Mouse (Mus musculus) embryonic facial prominence, embryonic 14.5 days (tissue): ENCODE data around the gene Klc1. TPM values are rescaled to one million over a fixed set of nuclear protein-coding genes. Genes with fewer than 3 reads are reported as not detected.
A peak's percentile ranks its signal among the peaks of the same experiment; 100 is the strongest.

Source experiments
- ATAC-seq: fragments of 200-750 bp; cut with Nextera tagmentation; 2 replicates; pipeline ENCODE4 v1.8.0; 2017; ENCODE audit warnings: low read depth, moderate number of reproducible peaks, moderate TSS enrichment
- DNase-seq: peaks from one replicate; pipeline ENCODE4 v3.0.0-alpha.2; 2015; ENCODE audit warnings: low spot score
- H3K27ac ChIP-seq: fragments of 300-500 bp; sonication (generic); replicated peaks from 2 replicates; pipeline ENCODE4 v1.5.1; 2014; ENCODE audit warnings: low read depth, mild to moderate bottlenecking, low read length, moderate library complexity
- H3K27me3 ChIP-seq: fragments of 300-500 bp; sonication (generic); replicated peaks from 2 replicates; pipeline ENCODE4 v1.6.1; 2014; ENCODE audit warnings: low read length; ENCODE audit not compliant: control insufficient read depth, insufficient read depth
- H3K36me3 ChIP-seq: fragments of 300-500 bp; sonication (generic); 2 replicates; pipeline ENCODE4 v1.6.1; 2014; ENCODE audit warnings: low read length, mixed read lengths; ENCODE audit not compliant: control insufficient read depth, insufficient read depth
- H3K4me1 ChIP-seq: fragments of 300-500 bp; sonication (generic); 2 replicates; pipeline ENCODE4 v1.6.1; 2014; ENCODE audit warnings: antibody characterized with exemption, low read length; ENCODE audit not compliant: control insufficient read depth, insufficient read depth
- H3K4me2 ChIP-seq: fragments of 300-500 bp; sonication (generic); 2 replicates; pipeline ENCODE4 v1.6.1; 2014; ENCODE audit warnings: low read depth, mild to moderate bottlenecking, low read length, moderate library complexity, mixed read lengths
- H3K4me3 ChIP-seq: fragments of 300-500 bp; sonication (generic); 2 replicates; pipeline ENCODE4 v1.5.1; 2014; ENCODE audit warnings: low read depth, mild to moderate bottlenecking, low read length
- H3K9ac ChIP-seq: fragments of 300-500 bp; sonication (generic); 2 replicates; pipeline ENCODE4 v1.6.1; 2014; ENCODE audit warnings: low read depth, mild to moderate bottlenecking, low read length, moderate library complexity, mixed read lengths
- H3K9me3 ChIP-seq: fragments of 300-500 bp; sonication (generic); 2 replicates; pipeline ENCODE4 v1.6.1; 2016; ENCODE audit warnings: low read length; ENCODE audit not compliant: control insufficient read depth
- WGBS: fragments of 180-500 bp; shearing (Covaris S2); extraction: QIAGEN DNeasy Blood & Tissue Kit; methylation state at CpG from one replicate; pipeline ENCODE4 v1.1.7; 2014; 5-methylcytosine and 5-hydroxymethylcytosine counted together
- polyA plus RNA-seq: library from polyadenylated mRNA; unstranded; fragments of >200 nt; fragmentation: Nextera tagmentation; extraction: Ambion mirVana; gene quantifications from 2 replicates; pipeline ENCODE4 v1.2.1, GENCODE M21; 2014

The Klc1 gene
- polyA plus RNA-seq, 1 experiment from 2014 or later: 128 TPM

DNA sequence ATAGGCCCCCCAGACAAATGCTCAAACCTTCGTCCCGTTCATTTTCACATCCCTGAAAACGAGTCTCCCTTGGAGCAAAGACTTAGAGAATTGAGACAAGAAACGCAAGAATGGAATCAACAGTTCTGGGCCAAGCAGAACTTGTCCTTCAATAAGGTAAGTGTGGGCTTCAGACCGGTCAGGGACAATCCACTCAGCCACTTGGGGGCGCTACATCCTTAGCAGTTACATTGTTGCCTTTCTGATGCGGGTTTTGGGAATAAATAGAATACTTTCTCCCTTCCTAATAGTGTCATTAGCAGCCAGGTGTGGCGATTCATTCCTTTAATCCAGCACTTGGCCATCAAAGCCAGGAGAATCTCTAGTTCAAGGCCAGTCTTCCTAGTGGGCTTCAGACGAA is 36.0 kb upstream of the Klc1 start:
- 75% methylated on average over 9 of the region's 9 CpGs for WGBS
- Histone ChIP-seq H3K36me3 (peaks cover 19% of the 10 kb centered on the region), H3K4me1 (no peaks in the 10 kb centered on the region), H3K27ac (no peak overlapping the region), H3K4me2 (no peak overlapping the region), H3K9ac (no peak overlapping the region), H3K4me3 (no peak overlapping the region), H3K9me3 (no peaks in the 10 kb centered on the region), H3K27me3 (no peaks in the 10 kb centered on the region)
- ATAC-seq (no peak), DNase-seq (no peak)

DNA sequence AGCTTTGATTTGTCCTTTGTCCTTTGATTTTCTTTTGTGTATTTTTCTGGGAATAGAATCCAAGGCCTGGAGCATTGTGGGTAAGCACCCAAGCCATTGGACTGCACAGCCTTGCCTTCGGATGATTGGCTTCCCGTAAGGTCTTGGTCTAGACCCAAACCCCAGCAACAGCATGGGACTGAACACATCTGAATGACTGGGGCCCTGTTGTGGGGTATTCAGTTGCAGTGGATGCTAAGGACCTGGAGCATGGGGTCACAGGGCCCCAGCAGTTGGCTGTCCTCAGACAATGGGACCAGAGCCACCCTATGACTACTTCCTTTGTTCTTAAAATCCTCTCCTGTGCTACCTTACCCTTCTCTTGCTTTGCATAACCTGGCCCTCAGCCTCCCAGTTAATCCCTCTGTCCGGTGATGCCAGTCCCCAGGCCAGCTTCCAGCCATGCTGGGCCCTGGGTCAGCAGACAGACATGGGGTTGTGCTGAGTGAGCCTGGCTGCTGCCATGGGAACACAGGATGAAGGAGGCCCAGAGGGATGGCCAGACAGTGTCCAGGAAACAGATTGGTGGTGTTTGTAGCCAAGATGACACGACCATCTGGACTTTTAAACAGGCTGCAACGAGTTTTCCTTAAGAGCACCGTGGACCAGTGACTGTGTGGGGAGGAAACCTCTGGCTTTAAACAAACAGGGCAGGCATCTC is 33.9 kb upstream of the Klc1 start:
- H3K4me1 ChIP-seq: no peaks in the 10 kb centered on the region
- no peak; the same call in 1 of the 2 replicates for ATAC-seq
- H3K36me3 ChIP-seq: peaks cover 32% of the 10 kb centered on the region
- no peak overlapping the region for H3K4me2 ChIP-seq
- H3K27ac ChIP-seq: peak overlapping the region; percentile 29; the same call in 1 of the 2 replicates
- H3K27me3 ChIP-seq: no peaks in the 10 kb centered on the region
- no peak for DNase-seq
- H3K9me3 ChIP-seq: no peaks in the 10 kb centered on the region
- H3K4me3 ChIP-seq: no peak overlapping the region
- no peak overlapping the region for H3K9ac ChIP-seq
- WGBS: 42% methylated on average over 6 of the region's 6 CpGs

DNA sequence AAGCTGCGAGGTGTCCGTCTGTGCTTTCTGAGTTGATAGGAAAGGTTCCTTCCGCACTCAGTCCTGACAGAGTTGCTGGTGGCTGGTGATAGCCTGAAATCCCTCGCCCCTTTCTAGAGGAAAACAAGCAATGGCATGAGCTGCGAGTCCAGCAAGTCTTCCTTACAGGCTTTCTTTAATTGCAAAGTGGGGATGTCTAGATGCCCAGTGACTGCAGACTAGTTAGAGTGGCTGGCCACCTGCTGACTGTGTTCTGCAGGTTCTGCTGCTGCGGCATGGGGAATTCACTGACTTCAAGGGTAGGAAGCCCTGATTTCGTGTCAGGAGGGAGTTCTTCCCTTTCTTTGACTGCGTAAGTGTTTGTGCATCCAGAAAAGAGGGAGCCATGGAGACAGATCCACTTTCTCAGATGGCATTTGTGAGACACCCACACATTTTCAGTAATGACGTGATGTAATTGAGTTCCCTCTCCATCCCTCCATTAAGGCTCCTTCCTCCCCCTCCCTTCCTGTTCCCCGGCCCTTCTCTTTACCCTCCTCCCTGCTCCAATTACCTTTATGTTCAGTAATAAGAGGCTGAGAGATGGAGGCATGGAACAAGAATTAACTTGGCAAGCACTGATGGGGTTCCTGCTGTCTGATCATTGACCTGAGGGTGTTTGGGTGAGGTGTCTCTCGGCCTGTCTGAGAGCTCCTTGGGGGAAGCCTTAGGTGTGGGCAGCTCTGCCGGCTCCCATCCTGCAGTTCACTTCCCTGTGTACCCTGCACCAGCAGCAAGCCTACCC is 33.1 kb upstream of the Klc1 start:
- DNase-seq: no peak
- Histone ChIP-seq H3K4me2 (no peak overlapping the region), H3K36me3 (peaks cover 32% of the 10 kb centered on the region), H3K9ac (no peak overlapping the region), H3K4me1 (no peaks in the 10 kb centered on the region), H3K27me3 (no peaks in the 10 kb centered on the region), H3K27ac (peak overlapping the region; percentile 29; the same call in 1 of the 2 replicates), H3K9me3 (no peaks in the 10 kb centered on the region), H3K4me3 (no peak overlapping the region)
- 57% methylated on average over 12 of the region's 12 CpGs for WGBS
- ATAC-seq: 0 out of 2 replicates have a peak, but pooled peaks have one; percentile 16

DNA sequence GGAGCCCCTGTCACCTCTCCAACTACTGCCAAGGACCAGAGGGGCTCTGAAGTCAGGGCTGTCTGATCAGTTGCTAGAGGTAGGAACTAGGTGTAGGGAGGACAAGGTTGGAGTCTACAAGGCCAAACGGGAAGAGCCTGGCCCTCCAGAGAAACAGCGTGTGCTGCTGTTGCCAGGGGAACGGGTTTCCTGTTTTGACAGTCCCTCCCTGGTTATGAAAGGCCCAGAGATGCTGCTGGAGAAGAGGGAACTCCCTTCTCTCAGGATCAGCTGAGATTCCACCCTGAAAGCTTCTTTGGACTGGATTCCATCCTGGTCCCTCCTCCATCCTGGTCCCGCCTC is 32.6 kb upstream of the Klc1 start:
- no peak for DNase-seq

DNA sequence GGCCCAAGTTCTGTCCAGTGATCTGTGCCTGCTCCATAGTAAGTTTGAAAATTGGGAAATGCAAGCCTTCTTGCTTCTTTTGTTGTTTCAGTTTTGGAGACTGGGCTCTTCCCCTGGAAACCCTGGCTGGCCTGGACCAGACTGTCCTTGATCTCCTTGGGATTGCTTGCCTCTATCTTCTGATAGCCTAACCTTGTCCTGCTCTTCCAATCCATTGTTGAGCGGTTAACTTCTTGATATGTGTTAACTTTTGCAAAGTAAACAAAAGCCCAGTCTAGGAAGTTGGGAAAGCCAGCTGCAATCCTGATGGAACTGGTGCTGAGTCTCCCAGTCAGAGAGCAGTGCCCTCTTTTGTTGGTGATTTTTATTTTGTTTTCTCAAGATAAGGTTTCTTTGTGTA is 30.7 kb upstream of the Klc1 start:
- DNase-seq (no peak), ATAC-seq (no peak)
- Histone ChIP-seq H3K9me3 (no peaks in the 10 kb centered on the region), H3K27me3 (no peaks in the 10 kb centered on the region), H3K4me1 (no peaks in the 10 kb centered on the region), H3K9ac (no peak overlapping the region), H3K4me3 (no peak overlapping the region), H3K36me3 (peaks cover 39% of the 10 kb centered on the region), H3K27ac (no peak overlapping the region), H3K4me2 (no peak overlapping the region)
- 95% methylated on average over 1 of the region's 1 CpGs for WGBS

More for the DNA sequence above, 32.6 kb upstream of the Klc1 start:
- Histone ChIP-seq H3K36me3 (peaks cover 32% of the 10 kb centered on the region), H3K27me3 (no peaks in the 10 kb centered on the region), H3K9ac (no peak overlapping the region), H3K9me3 (no peaks in the 10 kb centered on the region), H3K4me2 (no peak overlapping the region), H3K4me3 (no peak overlapping the region), H3K27ac (no peak overlapping the region; the same call in 1 of the 2 replicates), H3K4me1 (no peaks in the 10 kb centered on the region)
- 75% methylated on average over 4 of the region's 4 CpGs for WGBS
- peak; percentile 45; the same call in 1 of the 2 replicates for ATAC-seq

DNA sequence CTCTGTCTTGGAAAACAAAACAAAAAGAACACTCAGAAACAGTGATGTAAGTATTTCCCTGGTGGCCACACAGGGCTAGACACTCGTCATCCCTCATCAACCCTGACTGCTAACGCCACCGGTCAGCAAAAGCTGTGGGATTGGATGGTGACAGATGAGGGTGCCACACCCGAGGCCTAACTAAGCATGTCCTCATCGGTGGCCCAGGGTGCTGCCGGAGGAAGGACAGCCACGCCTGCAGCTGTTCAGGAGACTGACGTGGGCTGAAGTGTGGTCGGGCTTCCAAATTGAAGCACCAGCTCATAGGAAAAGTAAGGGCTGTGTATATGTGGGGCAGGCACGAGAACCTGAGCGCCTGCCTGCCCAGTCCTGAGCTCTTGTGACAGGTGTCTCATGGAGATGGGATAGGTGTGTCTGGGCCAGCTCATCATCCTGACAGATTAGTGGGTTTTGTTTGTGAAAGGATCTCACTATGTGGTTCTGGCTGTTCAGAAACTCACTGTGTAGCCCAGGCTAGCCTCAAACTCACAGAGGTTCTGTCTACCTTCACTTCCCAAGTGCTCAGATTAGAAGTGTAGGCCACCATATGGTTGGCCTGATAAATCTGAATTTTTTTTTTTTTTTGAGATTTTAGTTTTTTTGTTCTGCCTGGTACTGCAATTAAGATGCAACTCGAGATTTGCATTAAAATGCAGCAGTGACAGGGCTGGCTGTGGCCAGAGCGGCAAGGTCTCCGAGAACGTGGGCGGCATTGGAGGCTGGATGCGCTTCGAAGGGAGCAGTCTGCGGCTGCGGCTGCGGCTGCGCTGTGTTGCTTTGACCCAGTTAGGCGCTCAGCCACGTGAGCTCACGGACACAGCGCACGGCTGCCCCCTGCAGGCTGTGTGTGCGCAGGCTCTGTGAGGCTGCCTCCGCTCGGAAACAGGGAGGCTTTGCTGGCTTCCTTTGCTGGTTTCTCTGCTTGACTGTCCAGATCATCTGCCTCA is 26.5 kb upstream of the Klc1 start:
- Histone ChIP-seq H3K4me2 (peak overlapping the region; percentile 48), H3K9me3 (no peaks in the 10 kb centered on the region), H3K27me3 (no peaks in the 10 kb centered on the region), H3K4me3 (0 out of 2 replicates have a peak overlapping the region, but pooled peaks have one; percentile 11), H3K27ac (peak overlapping the region; percentile 45; the same call in 1 of the 2 replicates), H3K9ac (0 out of 2 replicates have a peak overlapping the region, but pooled peaks have one; percentile 22), H3K4me1 (no peaks in the 10 kb centered on the region), H3K36me3 (peaks cover 23% of the 10 kb centered on the region)
- 30% methylated on average over 30 of the region's 30 CpGs for WGBS
- peak; percentile 95 for DNase-seq
- ATAC-seq: peak; percentile 95

DNA sequence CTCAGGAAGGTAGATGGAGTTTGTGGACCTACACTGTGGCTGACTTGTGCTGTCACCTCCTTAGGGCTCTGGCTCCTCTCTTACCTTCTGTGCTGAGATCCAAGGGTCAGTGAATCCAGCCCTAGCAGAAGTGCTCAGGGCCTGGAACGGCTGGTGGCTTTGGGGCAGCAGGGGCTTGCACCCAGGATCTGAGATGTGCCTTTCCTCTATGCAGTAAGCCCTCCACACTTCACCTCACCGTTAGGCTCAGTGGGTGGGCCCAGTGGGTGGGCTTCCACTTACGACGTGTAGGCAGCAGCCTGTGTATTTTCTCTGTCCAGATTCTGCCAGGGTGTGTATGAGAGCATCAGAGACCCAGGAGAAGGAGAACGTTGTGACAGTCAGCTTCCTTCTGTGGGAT is 25.7 kb upstream of the Klc1 start:
- H3K9ac ChIP-seq: no peak overlapping the region

DNA sequence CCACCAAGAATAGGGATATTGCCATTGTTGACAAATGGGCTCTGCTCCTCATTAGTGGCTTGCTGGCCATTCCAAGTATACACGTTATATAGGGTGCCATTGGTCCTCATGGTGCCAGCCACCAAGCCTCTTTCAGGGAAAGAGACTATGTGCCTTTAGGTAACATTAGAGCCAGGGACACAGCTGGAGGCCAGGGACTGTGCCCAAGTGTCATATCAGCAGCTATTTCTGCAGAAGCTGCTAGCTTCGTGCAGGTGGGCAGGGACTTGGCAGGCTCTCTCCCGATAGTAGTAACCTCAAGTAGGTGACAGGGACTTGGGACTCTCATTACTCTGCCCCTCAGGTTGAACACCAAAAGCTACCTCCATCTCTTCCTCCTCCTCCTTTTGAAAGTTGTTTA is 23.7 kb upstream of the Klc1 start:
- no peaks in the 10 kb centered on the region for H3K4me1 ChIP-seq
- H3K4me2 ChIP-seq: no peak overlapping the region
- no peak overlapping the region for H3K4me3 ChIP-seq
- H3K27ac ChIP-seq: no peak overlapping the region
- no peaks in the 10 kb centered on the region for H3K9me3 ChIP-seq
- WGBS: 89% methylated on average over 3 of the region's 3 CpGs
- no peak overlapping the region for H3K9ac ChIP-seq
- DNase-seq (no peak), ATAC-seq (no peak)
- peaks cover 10% of the 10 kb centered on the region; the same call in 1 of the 2 replicates for H3K36me3 ChIP-seq
- no peaks in the 10 kb centered on the region for H3K27me3 ChIP-seq

More for the DNA sequence above, 25.7 kb upstream of the Klc1 start:
- Histone ChIP-seq H3K27ac (peak overlapping the region; percentile 45; the same call in 1 of the 2 replicates), H3K4me1 (no peaks in the 10 kb centered on the region), H3K4me3 (no peak overlapping the region), H3K9me3 (no peaks in the 10 kb centered on the region), H3K36me3 (peaks cover 23% of the 10 kb centered on the region), H3K27me3 (no peaks in the 10 kb centered on the region), H3K4me2 (no peak overlapping the region)
- DNase-seq: no peak
- 54% methylated on average over 5 of the region's 5 CpGs for WGBS
- no peak for ATAC-seq
